Comparison of ENCODE assay signal across 8 mouse cellular contexts in genomic region chr3:85842177-85842880, GRCm38 (mm10). TPM values are rescaled to one million over a fixed set of nuclear protein-coding genes. Genes with fewer than 3 reads are reported as not detected.
DNase-seq lines count a peak whose midpoint lies in the region; ATAC-seq lines count a peak whose summit lies in the region.
"Had no signal": no experiment of that assay in that cellular context is flagged by ENCODE, and none has a peak within 500 bp of the region (broad histone marks: within the 10 kb centered on the region; RNA-seq: fewer than 3 reads in every experiment).

No protein-coding gene starts in this region.

- DNase-seq in hindbrain, embryonic 10.5 days (ENCODE audit: low spot score), result no peak
- no peak for DNase-seq in hindbrain, embryonic 11.5 days (ENCODE audit: low spot score)
- DNase-seq in brain, adult 2 months (ENCODE audit: low read depth, low spot score), result peak; percentile 23
- no peak for DNase-seq in thymus, postnatal 10 days (ENCODE audit: low spot score in 2 of 2)
- DNase-seq: thymus, postnatal 25 days had no signal

- H3K27me3 ChIP-seq in hindbrain, embryonic 10.5 days (ENCODE audit: insufficient read depth, poor library complexity, severe bottlenecking), result no peaks in the 10 kb centered on the region
- H3K27me3 ChIP-seq in hindbrain, embryonic 11.5 days (ENCODE audit: control insufficient read depth, insufficient read depth, low read length), result no peaks in the 10 kb centered on the region
- no peaks in the 10 kb centered on the region for H3K27me3 ChIP-seq in embryonic facial prominence, embryonic 15.5 days
- H3K27me3 ChIP-seq in limb, embryonic 12.5 days, result no peaks in the 10 kb centered on the region

- no peak overlapping the region for H3K9ac ChIP-seq in hindbrain, embryonic 11.5 days (ENCODE audit: low read depth, low read length)
- no peak overlapping the region for H3K9ac ChIP-seq in embryonic facial prominence, embryonic 15.5 days
- no peak overlapping the region; the same call in 1 of the 2 replicates for H3K9ac ChIP-seq in limb, embryonic 12.5 days (replicated peaks)

- H3K27ac ChIP-seq in hindbrain, embryonic 10.5 days, result peak overlapping the region; percentile 54
- H3K27ac ChIP-seq in hindbrain, embryonic 11.5 days (ENCODE audit: low read depth, low read length), result no peak overlapping the region
- peak overlapping the region; percentile 76 for H3K27ac ChIP-seq in embryonic facial prominence, embryonic 15.5 days (replicated peaks)
- peak overlapping the region; percentile 88 for H3K27ac ChIP-seq in limb, embryonic 12.5 days

- no peak for ATAC-seq in hindbrain, embryonic 11.5 days (ENCODE audit: low FRiP score)
- ATAC-seq in embryonic facial prominence, embryonic 15.5 days (ENCODE audit: insufficient number of reproducible peaks, low FRiP score, low TSS enrichment, low read depth), result peak; percentile 29; the same call in 1 of the 2 replicates
- ATAC-seq in limb, embryonic 12.5 days (ENCODE audit: insufficient number of reproducible peaks, insufficient read depth, low FRiP score, low TSS enrichment, low read depth), result no peak
- no peak for ATAC-seq in CD4-positive, CD25-positive, alpha-beta regulatory T cell, adult 4 months

- WGBS in hindbrain, embryonic 10.5 days, result 65% methylated on average over 9 of the region's 9 CpGs
- WGBS in hindbrain, embryonic 11.5 days, result 61% methylated on average over 9 of the region's 9 CpGs
- 25% methylated on average over 9 of the region's 9 CpGs for WGBS in embryonic facial prominence, embryonic 15.5 days
- WGBS in limb, embryonic 12.5 days, result 18% methylated on average over 9 of the region's 9 CpGs

- no peak overlapping the region for H3K4me2 ChIP-seq in hindbrain, embryonic 11.5 days (replicated peaks; ENCODE audit: low read depth, low read length)
- H3K4me2 ChIP-seq in embryonic facial prominence, embryonic 15.5 days (replicated peaks), result peak overlapping the region; percentile 19; the same call in 1 of the 2 replicates
- H3K4me2 ChIP-seq in limb, embryonic 12.5 days, result peak overlapping the region; percentile 32

- no peaks in the 10 kb centered on the region for H3K9me3 ChIP-seq in hindbrain, embryonic 10.5 days
- no peaks in the 10 kb centered on the region for H3K9me3 ChIP-seq in hindbrain, embryonic 11.5 days (ENCODE audit: control insufficient read depth, low read length)
- no peaks in the 10 kb centered on the region for H3K9me3 ChIP-seq in embryonic facial prominence, embryonic 15.5 days (replicated peaks)
- H3K9me3 ChIP-seq in limb, embryonic 12.5 days, result no peaks in the 10 kb centered on the region

- H3K4me1 ChIP-seq in hindbrain, embryonic 10.5 days (replicated peaks), result peaks cover 6% of the 10 kb centered on the region; the same call in 1 of the 2 replicates
- no peaks in the 10 kb centered on the region for H3K4me1 ChIP-seq in hindbrain, embryonic 11.5 days (replicated peaks; ENCODE audit: control insufficient read depth, insufficient read depth, low read length)
- H3K4me1 ChIP-seq in embryonic facial prominence, embryonic 15.5 days, result peaks cover 15% of the 10 kb centered on the region
- H3K4me1 ChIP-seq in limb, embryonic 12.5 days (replicated peaks), result peaks cover 17% of the 10 kb centered on the region

- H3K4me3 ChIP-seq in hindbrain, embryonic 10.5 days, result no peak overlapping the region
- no peak overlapping the region for H3K4me3 ChIP-seq in hindbrain, embryonic 11.5 days (ENCODE audit: low read depth, low read length)
- H3K4me3 ChIP-seq in embryonic facial prominence, embryonic 15.5 days (replicated peaks), result no peak overlapping the region
- no peak overlapping the region for H3K4me3 ChIP-seq in limb, embryonic 12.5 days (replicated peaks)

- no peaks in the 10 kb centered on the region for H3K36me3 ChIP-seq in hindbrain, embryonic 10.5 days
- H3K36me3 ChIP-seq in hindbrain, embryonic 11.5 days (ENCODE audit: control insufficient read depth, insufficient read depth, low read length), result no peaks in the 10 kb centered on the region
- H3K36me3 ChIP-seq in embryonic facial prominence, embryonic 15.5 days, result no peaks in the 10 kb centered on the region
- H3K36me3 ChIP-seq in limb, embryonic 12.5 days, result no peaks in the 10 kb centered on the region

RNA-seq across cellular contexts. Expression of gene Fam160a1, which starts 25.2 kb away (rescaled TPM):
- polyA plus RNA-seq in hindbrain, embryonic 10.5 days (2016; fragmentation: Nextera tagmentation; extraction: Ambion mirVana), result 0.64 and 1.1 TPM in 2 replicates
- 0.60 and 0.73 TPM in 2 replicates for polyA plus RNA-seq in hindbrain, embryonic 11.5 days (2014; fragmentation: Nextera tagmentation; extraction: Ambion mirVana)
- polyA plus RNA-seq in embryonic facial prominence, embryonic 15.5 days (2015; fragmentation: Nextera tagmentation; extraction: Ambion mirVana), result 8.8 and 9.4 TPM in 2 replicates
- 2.1 and 2.3 TPM in 2 replicates for polyA plus RNA-seq in limb, embryonic 12.5 days (2016; fragmentation: Nextera tagmentation; extraction: Ambion mirVana)
- 1 to 10 TPM; 3.8 to 8.0 TPM for polyA plus RNA-seq in CD4-positive, CD25-positive, alpha-beta regulatory T cell, adult 4 months (2017; shearing (Covaris generic))

RNA-seq across cellular contexts. Expression of gene Glt28d2, which starts 45.0 kb away (rescaled TPM):
- polyA plus RNA-seq in hindbrain, embryonic 10.5 days (2016; fragmentation: Nextera tagmentation; extraction: Ambion mirVana), result 0.07 and 0.51 TPM in 2 replicates
- 0.14 and 0.39 TPM in 2 replicates for polyA plus RNA-seq in hindbrain, embryonic 11.5 days (2014; fragmentation: Nextera tagmentation; extraction: Ambion mirVana)
- polyA plus RNA-seq in embryonic facial prominence, embryonic 15.5 days (2015; fragmentation: Nextera tagmentation; extraction: Ambion mirVana), result 3.4 and 3.8 TPM in 2 replicates
- 1.2 and 1.5 TPM in 2 replicates for polyA plus RNA-seq in limb, embryonic 12.5 days (2016; fragmentation: Nextera tagmentation; extraction: Ambion mirVana)
- polyA plus RNA-seq in CD4-positive, CD25-positive, alpha-beta regulatory T cell, adult 4 months (2017; shearing (Covaris generic)), result 1 to 10 TPM; 3.1 to 6.1 TPM

RNA-seq across cellular contexts. Expression of gene Gm37240, which starts 45.0 kb away (rescaled TPM):
- 1.4 and 1.6 TPM in 2 replicates for polyA plus RNA-seq in hindbrain, embryonic 10.5 days (2016; fragmentation: Nextera tagmentation; extraction: Ambion mirVana)
- 0.52 and 2.4 TPM in 2 replicates for polyA plus RNA-seq in hindbrain, embryonic 11.5 days (2014; fragmentation: Nextera tagmentation; extraction: Ambion mirVana)
- 12.8 and 18.1 TPM in 2 replicates for polyA plus RNA-seq in embryonic facial prominence, embryonic 15.5 days (2015; fragmentation: Nextera tagmentation; extraction: Ambion mirVana)
- 3.4 and 4.8 TPM in 2 replicates for polyA plus RNA-seq in limb, embryonic 12.5 days (2016; fragmentation: Nextera tagmentation; extraction: Ambion mirVana)
- 1 to 10 TPM; 3.6 to 5.5 TPM for polyA plus RNA-seq in CD4-positive, CD25-positive, alpha-beta regulatory T cell, adult 4 months (2017; shearing (Covaris generic))
